Mouse (Mus musculus): ENCODE results near the gene Ammecr1. TPM values are rescaled to one million over a fixed set of nuclear protein-coding genes. Genes with fewer than 3 reads are reported as not detected.

Gene Ammecr1
- total RNA-seq, 2 experiments from 2014 or later: 3.1 to 3.2 TPM

GRCm38 (mm10) chrX:142830572-142830971 is 136.0 kb downstream of the Ammecr1 start:
- DNase-seq (ENCODE audit: low spot score in 2 of 2): no peak

GRCm38 (mm10) chrX:142829866-142830470 is 136.6 kb downstream of the Ammecr1 start:
- DNase-seq (ENCODE audit: low spot score in 2 of 2): no peak

DNA sequence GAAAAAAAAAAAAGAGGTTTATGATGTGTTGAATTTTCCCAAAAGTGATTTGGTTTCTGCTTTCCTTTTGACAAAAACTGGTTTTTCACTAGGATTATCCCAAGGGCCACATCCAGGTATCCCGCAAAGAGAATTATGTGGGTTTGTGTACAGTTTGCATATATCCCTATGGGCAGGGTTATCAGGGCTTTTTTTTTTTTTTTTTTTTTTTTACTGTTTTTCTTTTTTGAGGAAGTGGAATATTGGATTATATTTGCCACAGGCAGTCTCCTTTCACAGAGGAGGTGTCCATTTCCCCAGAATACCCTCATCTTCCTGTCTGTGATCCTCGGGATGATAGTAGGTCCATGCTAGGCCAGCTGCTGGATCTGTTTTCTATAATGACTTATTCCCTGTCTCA is 137.3 kb downstream of the Ammecr1 start:
- DNase-seq (ENCODE audit: low spot score in 2 of 2): no peak

- no peak for DNase-seq (ENCODE audit: low spot score in 2 of 2)
Observed at GRCm38 (mm10) chrX:142828184-142828908, 138.2 kb downstream of the Ammecr1 start.

- DNase-seq (ENCODE audit: low spot score in 2 of 2): no peak
Observed at GRCm38 (mm10) chrX:142827644-142828043, 138.9 kb downstream of the Ammecr1 start.

DNA sequence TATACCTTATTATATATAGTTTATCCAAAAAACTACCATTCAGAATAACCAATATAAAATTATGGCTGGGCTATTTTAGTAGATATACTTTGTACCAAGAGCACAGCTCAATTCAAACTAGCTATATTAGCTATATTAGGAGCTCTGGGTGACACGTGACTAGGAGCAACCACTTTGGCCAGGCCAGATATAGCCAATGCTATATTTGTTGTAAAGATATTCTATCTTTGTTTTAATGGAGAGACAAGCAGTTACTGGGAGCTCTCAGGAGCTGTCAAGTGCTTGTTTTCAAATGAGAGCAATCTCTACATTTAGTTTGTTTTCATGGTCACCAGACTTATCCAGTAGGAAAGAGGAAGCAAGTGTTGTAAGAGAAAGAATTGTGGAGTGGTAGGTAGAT is 141.2 kb downstream of the Ammecr1 start:
- DNase-seq (ENCODE audit: low spot score in 2 of 2): no peak

- DNase-seq (ENCODE audit: low spot score in 2 of 2): peak in 1 of 2 experiments; percentile 29
Observed at GRCm38 (mm10) chrX:142821846-142822245, 144.7 kb downstream of the Ammecr1 start.

DNA sequence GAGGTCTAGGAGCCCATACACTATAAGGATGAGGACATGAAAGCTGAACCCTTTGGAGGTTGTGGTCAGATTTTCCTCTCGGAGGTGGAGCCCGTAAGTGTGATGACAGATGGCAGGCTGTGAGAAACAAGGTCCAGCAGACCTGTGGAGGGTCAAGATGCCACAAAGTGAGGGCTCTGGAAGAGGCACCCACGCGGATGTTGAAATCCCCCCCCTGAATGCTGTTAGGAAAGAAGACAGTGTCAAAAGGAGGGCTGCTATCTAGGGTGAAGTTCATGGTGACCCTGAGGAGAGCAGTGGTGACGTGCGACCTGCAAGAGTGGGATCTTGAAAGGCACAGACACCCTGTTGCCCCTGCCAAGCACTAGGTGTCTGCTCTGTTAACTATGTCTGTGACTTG is 145.3 kb downstream of the Ammecr1 start:
- no peak for DNase-seq (ENCODE audit: low spot score in 2 of 2)

DNA sequence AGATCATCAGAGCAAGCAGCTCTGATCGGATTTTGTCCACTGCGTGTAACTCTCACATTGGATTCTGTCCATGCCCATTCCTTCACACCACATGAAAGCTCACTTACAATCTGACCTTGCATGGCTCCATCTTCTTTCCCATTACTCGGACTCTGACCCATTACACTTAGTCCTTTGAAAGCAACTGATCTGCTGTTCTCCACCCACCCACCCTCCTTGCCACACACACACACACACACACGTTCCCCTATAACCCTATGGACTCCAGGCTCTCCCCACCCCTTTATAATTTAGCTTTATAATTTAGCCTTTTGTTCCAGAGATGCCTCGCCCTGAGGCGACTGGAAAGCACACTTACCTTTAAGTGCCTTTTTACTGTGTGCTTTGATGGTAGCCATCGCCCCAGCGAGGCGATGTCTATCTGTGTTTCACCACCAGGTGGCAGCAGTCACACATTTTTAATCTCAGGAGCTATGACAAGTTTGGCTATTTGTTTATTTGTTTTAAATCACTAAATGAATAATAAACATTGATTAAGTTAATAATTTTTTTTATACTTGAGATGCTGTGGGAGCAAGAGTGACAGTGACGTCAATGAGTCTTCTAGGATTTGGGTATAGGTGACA is 148.4 kb downstream of the Ammecr1 start:
- DNase-seq (ENCODE audit: low spot score in 2 of 2): peak; percentile 13 to 43

GRCm38 (mm10) chrX:142813146-142813545 is 153.4 kb downstream of the Ammecr1 start:
- DNase-seq (ENCODE audit: low spot score in 2 of 2): peak; percentile 11 to 34

- peak; percentile 39 to 78 for DNase-seq (ENCODE audit: low spot score in 2 of 2)
Observed at GRCm38 (mm10) chrX:142808411-142808810, 158.1 kb downstream of the Ammecr1 start.

- DNase-seq (ENCODE audit: low spot score in 2 of 2): peak; percentile 36 to 37
Observed at GRCm38 (mm10) chrX:142806620-142807061, 159.9 kb downstream of the Ammecr1 start.

DNA sequence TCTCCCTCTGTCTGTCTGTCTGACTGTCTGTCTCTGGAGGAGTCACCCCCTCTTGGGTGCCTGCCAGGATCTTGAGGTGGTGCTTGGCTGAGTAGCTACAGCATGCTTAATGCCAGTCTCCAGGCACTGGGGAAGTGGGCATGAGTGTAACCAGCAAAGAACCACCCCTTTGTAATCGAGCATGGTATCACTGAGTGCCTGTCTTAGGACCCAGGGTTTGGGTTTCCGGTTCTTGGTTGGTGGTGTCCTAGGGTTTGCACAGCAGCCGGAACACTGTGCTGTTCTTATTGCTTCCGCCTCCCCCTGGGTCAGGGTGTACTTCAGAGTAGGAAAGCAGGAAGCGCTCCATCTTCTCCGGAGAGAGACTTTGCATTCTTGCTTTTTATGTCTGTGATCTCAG is 160.4 kb downstream of the Ammecr1 start:
- DNase-seq (ENCODE audit: low spot score in 2 of 2): no peak

DNA sequence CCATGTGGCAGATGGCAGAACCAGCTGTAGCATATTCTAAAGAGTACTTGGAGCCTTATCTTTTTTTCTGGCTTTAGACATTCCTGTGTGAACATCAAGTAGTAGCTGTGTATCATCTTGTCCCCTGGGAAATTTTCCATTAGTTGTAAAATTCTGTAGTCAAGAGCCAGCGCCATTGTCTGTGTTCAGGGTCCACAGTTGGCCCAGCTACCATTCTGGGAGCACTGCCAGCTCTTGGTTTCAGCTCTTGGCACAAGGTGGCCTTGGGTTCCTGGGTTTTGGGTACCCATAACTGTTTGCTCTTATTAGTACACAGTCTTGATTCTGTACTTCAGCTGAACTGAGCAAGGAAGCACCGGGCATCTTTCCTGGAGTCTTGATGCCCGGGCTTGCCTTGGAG is 161.9 kb downstream of the Ammecr1 start:
- peak; percentile 34 to 78 for DNase-seq (ENCODE audit: low spot score in 2 of 2)

Small RNA genes within 50 kb of the gene (microRNA-seq; reads per million reads assigned to microRNA genes)
- 0 reads per million in 2 experiments for gene Gm44351

Other genes with a start within 250 kb of the Ammecr1 start
- gene Rtl9, start 132.9 kb upstream of the Ammecr1 start, total RNA-seq (2021): 1 to 10 TPM; 1.8 TPM

All from layer of hippocampus, postnatal 14 days (tissue).